Mouse (Mus musculus): Measurements from ENCODE around the gene Grasp. TPM values are rescaled to one million over a fixed set of nuclear protein-coding genes. Genes with fewer than 3 reads are reported as not detected.

Grasp gene
- polyA plus RNA-seq, 1 experiment from 2014 or later = 5.6 TPM

- no peaks in the 10 kb centered on the region for H3K36me3 ChIP-seq (replicated peaks; ENCODE audit: control insufficient read depth, insufficient read depth, low read depth, low read length)
- ATAC-seq (replicated peaks; ENCODE audit: insufficient number of reproducible peaks, low FRiP score, low TSS enrichment, low read depth) (no peak), DNase-seq (ENCODE audit: low spot score) (no peak)
- 73% methylated on average over 15 of the region's 15 CpGs for WGBS
- H3K27me3 ChIP-seq (ENCODE audit: control insufficient read depth, insufficient read depth, low read length) = no peaks in the 10 kb centered on the region
- H3K27ac ChIP-seq (replicated peaks; ENCODE audit: low read depth, low read length) = no peak overlapping the region
- no peak overlapping the region for H3K4me2 ChIP-seq (ENCODE audit: low read depth, low read length)
- no peak overlapping the region for H3K4me3 ChIP-seq (ENCODE audit: low read depth, low read length)
- no peaks in the 10 kb centered on the region for H3K9me3 ChIP-seq (replicated peaks; ENCODE audit: control insufficient read depth, low read length)
- no peak overlapping the region for H3K9ac ChIP-seq (replicated peaks; ENCODE audit: low read length)
- H3K4me1 ChIP-seq (ENCODE audit: control insufficient read depth, insufficient read depth, low read length) = peaks cover 8% of the 10 kb centered on the region; the same call in 1 of the 2 replicates
These were observed 43.5 kb upstream of the Grasp start for GRCm38 (mm10) chr15:101180363-101181105.

- Histone ChIP-seq H3K9ac (replicated peaks; ENCODE audit: low read length) (no peak overlapping the region), H3K27me3 (ENCODE audit: control insufficient read depth, insufficient read depth, low read length) (no peaks in the 10 kb centered on the region), H3K4me3 (ENCODE audit: low read depth, low read length) (no peak overlapping the region), H3K36me3 (replicated peaks; ENCODE audit: control insufficient read depth, insufficient read depth, low read depth, low read length) (no peaks in the 10 kb centered on the region), H3K4me1 (ENCODE audit: control insufficient read depth, insufficient read depth, low read length) (peaks cover 6% of the 10 kb centered on the region; the same call in 1 of the 2 replicates), H3K27ac (replicated peaks; ENCODE audit: low read depth, low read length) (no peak overlapping the region), H3K9me3 (replicated peaks; ENCODE audit: control insufficient read depth, low read length) (no peaks in the 10 kb centered on the region), H3K4me2 (ENCODE audit: low read depth, low read length) (no peak overlapping the region)
- ATAC-seq (replicated peaks; ENCODE audit: insufficient number of reproducible peaks, low FRiP score, low TSS enrichment, low read depth) = no peak
- 35% methylated on average over 5 of the region's 5 CpGs for WGBS
- DNase-seq (ENCODE audit: low spot score) = no peak
These were observed 42.9 kb upstream of the Grasp start for GRCm38 (mm10) chr15:101181106-101181466.

GRCm38 (mm10) chr15:101181500-101181899, 42.5 kb upstream of the Grasp start:
- ATAC-seq (replicated peaks; ENCODE audit: insufficient number of reproducible peaks, low FRiP score, low TSS enrichment, low read depth) = no peak
- Histone ChIP-seq H3K9me3 (replicated peaks; ENCODE audit: control insufficient read depth, low read length) (no peaks in the 10 kb centered on the region), H3K27ac (replicated peaks; ENCODE audit: low read depth, low read length) (no peak overlapping the region), H3K9ac (replicated peaks; ENCODE audit: low read length) (no peak overlapping the region), H3K27me3 (ENCODE audit: control insufficient read depth, insufficient read depth, low read length) (no peaks in the 10 kb centered on the region), H3K4me1 (ENCODE audit: control insufficient read depth, insufficient read depth, low read length) (peaks cover 4% of the 10 kb centered on the region; the same call in 1 of the 2 replicates), H3K36me3 (replicated peaks; ENCODE audit: control insufficient read depth, insufficient read depth, low read depth, low read length) (no peaks in the 10 kb centered on the region), H3K4me3 (ENCODE audit: low read depth, low read length) (no peak overlapping the region), H3K4me2 (ENCODE audit: low read depth, low read length) (no peak overlapping the region)
- DNase-seq (ENCODE audit: low spot score) = no peak
- WGBS = 19% methylated on average over 4 of the region's 4 CpGs

- Histone ChIP-seq H3K4me1 (ENCODE audit: control insufficient read depth, insufficient read depth, low read length) (peaks cover 4% of the 10 kb centered on the region; the same call in 1 of the 2 replicates), H3K4me2 (ENCODE audit: low read depth, low read length) (no peak overlapping the region), H3K4me3 (ENCODE audit: low read depth, low read length) (no peak overlapping the region), H3K36me3 (replicated peaks; ENCODE audit: control insufficient read depth, insufficient read depth, low read depth, low read length) (no peaks in the 10 kb centered on the region), H3K27me3 (ENCODE audit: control insufficient read depth, insufficient read depth, low read length) (no peaks in the 10 kb centered on the region), H3K27ac (replicated peaks; ENCODE audit: low read depth, low read length) (no peak overlapping the region), H3K9me3 (replicated peaks; ENCODE audit: control insufficient read depth, low read length) (no peaks in the 10 kb centered on the region), H3K9ac (replicated peaks; ENCODE audit: low read length) (no peak overlapping the region)
- ATAC-seq (replicated peaks; ENCODE audit: insufficient number of reproducible peaks, low FRiP score, low TSS enrichment, low read depth) (no peak), DNase-seq (ENCODE audit: low spot score) (no peak)
- WGBS = 67% methylated on average over 5 of the region's 5 CpGs
These were observed 41.3 kb upstream of the Grasp start for GRCm38 (mm10) chr15:101182676-101183075.

- WGBS = 95% methylated on average over 8 of the region's 8 CpGs
These were observed 39.7 kb upstream of the Grasp start for GRCm38 (mm10) chr15:101184300-101184699.

GRCm38 (mm10) chr15:101185549-101185948, 38.4 kb upstream of the Grasp start:
- ATAC-seq (replicated peaks; ENCODE audit: insufficient number of reproducible peaks, low FRiP score, low TSS enrichment, low read depth) (no peak), DNase-seq (ENCODE audit: low spot score) (no peak)
- no peaks in the 10 kb centered on the region for H3K36me3 ChIP-seq (replicated peaks; ENCODE audit: control insufficient read depth, insufficient read depth, low read depth, low read length)
- no peak overlapping the region for H3K9ac ChIP-seq (replicated peaks; ENCODE audit: low read length)
- no peak overlapping the region for H3K4me2 ChIP-seq (ENCODE audit: low read depth, low read length)
- no peaks in the 10 kb centered on the region for H3K9me3 ChIP-seq (replicated peaks; ENCODE audit: control insufficient read depth, low read length)
- H3K4me1 ChIP-seq (ENCODE audit: control insufficient read depth, insufficient read depth, low read length) = peaks cover 4% of the 10 kb centered on the region; the same call in 1 of the 2 replicates
- no peak overlapping the region for H3K4me3 ChIP-seq (ENCODE audit: low read depth, low read length)
- WGBS = 88% methylated on average over 3 of the region's 3 CpGs
- no peak overlapping the region for H3K27ac ChIP-seq (replicated peaks; ENCODE audit: low read depth, low read length)
- no peaks in the 10 kb centered on the region for H3K27me3 ChIP-seq (ENCODE audit: control insufficient read depth, insufficient read depth, low read length)

More at GRCm38 (mm10) chr15:101184300-101184699, 39.7 kb upstream of the Grasp start:
- Histone ChIP-seq H3K4me3 (ENCODE audit: low read depth, low read length) (no peak overlapping the region), H3K27ac (replicated peaks; ENCODE audit: low read depth, low read length) (no peak overlapping the region), H3K9ac (replicated peaks; ENCODE audit: low read length) (no peak overlapping the region), H3K9me3 (replicated peaks; ENCODE audit: control insufficient read depth, low read length) (no peaks in the 10 kb centered on the region), H3K4me2 (ENCODE audit: low read depth, low read length) (no peak overlapping the region), H3K27me3 (ENCODE audit: control insufficient read depth, insufficient read depth, low read length) (no peaks in the 10 kb centered on the region), H3K4me1 (ENCODE audit: control insufficient read depth, insufficient read depth, low read length) (peaks cover 4% of the 10 kb centered on the region; the same call in 1 of the 2 replicates), H3K36me3 (replicated peaks; ENCODE audit: control insufficient read depth, insufficient read depth, low read depth, low read length) (no peaks in the 10 kb centered on the region)
- ATAC-seq (replicated peaks; ENCODE audit: insufficient number of reproducible peaks, low FRiP score, low TSS enrichment, low read depth) (no peak), DNase-seq (ENCODE audit: low spot score) (no peak)

GRCm38 (mm10) chr15:101187907-101188306, 36.1 kb upstream of the Grasp start:
- H3K4me2 ChIP-seq (ENCODE audit: low read depth, low read length) = no peak overlapping the region
- H3K9ac ChIP-seq (replicated peaks; ENCODE audit: low read length) = no peak overlapping the region
- H3K4me3 ChIP-seq (ENCODE audit: low read depth, low read length) = no peak overlapping the region
- ATAC-seq (replicated peaks; ENCODE audit: insufficient number of reproducible peaks, low FRiP score, low TSS enrichment, low read depth) = no peak
- H3K4me1 ChIP-seq (ENCODE audit: control insufficient read depth, insufficient read depth, low read length) = no peaks in the 10 kb centered on the region
- no peak overlapping the region for H3K27ac ChIP-seq (replicated peaks; ENCODE audit: low read depth, low read length)
- no peaks in the 10 kb centered on the region for H3K9me3 ChIP-seq (replicated peaks; ENCODE audit: control insufficient read depth, low read length)
- H3K27me3 ChIP-seq (ENCODE audit: control insufficient read depth, insufficient read depth, low read length) = no peaks in the 10 kb centered on the region
- no peaks in the 10 kb centered on the region for H3K36me3 ChIP-seq (replicated peaks; ENCODE audit: control insufficient read depth, insufficient read depth, low read depth, low read length)
- 85% methylated on average over 5 of the region's 5 CpGs for WGBS
- DNase-seq (ENCODE audit: low spot score) = no peak

GRCm38 (mm10) chr15:101189981-101190761, 33.8 kb upstream of the Grasp start:
- Histone ChIP-seq H3K4me1 (ENCODE audit: control insufficient read depth, insufficient read depth, low read length) (no peaks in the 10 kb centered on the region), H3K4me3 (ENCODE audit: low read depth, low read length) (no peak overlapping the region), H3K9ac (replicated peaks; ENCODE audit: low read length) (no peak overlapping the region), H3K9me3 (replicated peaks; ENCODE audit: control insufficient read depth, low read length) (no peaks in the 10 kb centered on the region), H3K36me3 (replicated peaks; ENCODE audit: control insufficient read depth, insufficient read depth, low read depth, low read length) (no peaks in the 10 kb centered on the region; the same call in 1 of the 2 replicates), H3K4me2 (ENCODE audit: low read depth, low read length) (no peak overlapping the region), H3K27me3 (ENCODE audit: control insufficient read depth, insufficient read depth, low read length) (no peaks in the 10 kb centered on the region), H3K27ac (replicated peaks; ENCODE audit: low read depth, low read length) (no peak overlapping the region)
- DNase-seq (ENCODE audit: low spot score) (no peak), ATAC-seq (replicated peaks; ENCODE audit: insufficient number of reproducible peaks, low FRiP score, low TSS enrichment, low read depth) (no peak)
- WGBS = 80% methylated on average over 10 of the region's 10 CpGs

Data from embryonic facial prominence, embryonic 11.5 days (tissue).